Mouse (Mus musculus) CH12.LX (cell line): ENCODE data around the gene Atxn7l1. TPM values are rescaled to one million over a fixed set of nuclear protein-coding genes. Genes with fewer than 3 reads are reported as not detected.

Source experiments
- DNase-seq: peaks from one replicate; pipeline ENCODE4 v3.0.0-alpha.2; 2013; ENCODE audit errors: extremely low read depth
- H3K27ac ChIP-seq: 2 replicates; pipeline ENCODE4 v1.5.1; 2012; ENCODE audit warnings: low read depth, mild to moderate bottlenecking, control low read depth, moderate library complexity; ENCODE audit not compliant: insufficient read depth
- H3K27me3 ChIP-seq: replicated peaks from 2 replicates; pipeline ENCODE3; 2012; ENCODE audit warnings: inconsistent platforms
- H3K36me3 ChIP-seq, 2 experiments: replicated peaks in 1 of 2; 2 replicates each; pipeline versions ENCODE3 to v1.6.1; 2012; ENCODE audit warnings: inconsistent platforms in 1 of 2, low read length in 1 of 2, mild to moderate bottlenecking in 1 of 2, mixed read lengths in 1 of 2, moderate library complexity in 1 of 2; ENCODE audit not compliant: control insufficient read depth in 1 of 2, insufficient read depth in 1 of 2
- H3K4me1 ChIP-seq, 2 experiments: 2 replicates each; pipeline ENCODE4 v1.6.1; 2012; ENCODE audit warnings: inconsistent platforms in 1 of 2, moderate library complexity in 1 of 2; ENCODE audit not compliant: insufficient read depth in 2 of 2, control insufficient read depth in 1 of 2
- H3K4me2 ChIP-seq: 2 replicates; pipeline ENCODE4 v1.6.1; 2012; ENCODE audit warnings: low read depth, mild to moderate bottlenecking, control low read depth; ENCODE audit not compliant: poor library complexity, insufficient read depth, severe bottlenecking
- H3K4me3 ChIP-seq, 3 experiments: fragments of 150-350 bp in 1 of 3; sonication (generic) in 1 of 3; replicated peaks in 1 of 3; 2 replicates each; pipeline versions ENCODE3 to v1.5.1; 2011 to 2012; ENCODE audit warnings: low read depth in 2 of 3, low read length in 2 of 3, mild to moderate bottlenecking in 2 of 3, moderate library complexity in 2 of 3, control low read depth in 1 of 3, improper control_type of control experiment in 1 of 3, inconsistent platforms in 1 of 3, mixed read lengths in 1 of 3; ENCODE audit not compliant: poor library complexity in 1 of 3
- H3K79me2 ChIP-seq: replicated peaks from 2 replicates; pipeline ENCODE4 v1.6.1; 2012; ENCODE audit warnings: mild to moderate bottlenecking, moderate library complexity; ENCODE audit not compliant: control insufficient read depth, poor library complexity, insufficient read depth, severe bottlenecking; ENCODE audit errors: extremely low read depth
- H3K9ac ChIP-seq: 2 replicates; pipeline ENCODE4 v1.6.1; 2012; ENCODE audit warnings: low read depth, mild to moderate bottlenecking, control low read depth, moderate library complexity; ENCODE audit not compliant: insufficient read depth
- H3K9me3 ChIP-seq: replicated peaks from 2 replicates; pipeline ENCODE3; 2012; ENCODE audit warnings: low read length, inconsistent platforms, mixed read lengths
- BHLHE40 ChIP-seq: IDR thresholded peaks from 2 replicates; pipeline ENCODE4 v1.6.1; 2011; ENCODE audit warnings: mild to moderate bottlenecking, low read depth, low read length, improper control_type of control experiment
- CHD1 ChIP-seq: IDR thresholded peaks from 2 replicates; pipeline ENCODE4 v1.6.1; 2012; ENCODE audit warnings: low read depth, low read length, improper control_type of control experiment, inconsistent platforms
- CTCF ChIP-seq, 2 experiments: IDR thresholded peaks in 1 of 2; conservative IDR thresholded peaks in 1 of 2; 2 replicates each; pipeline ENCODE4 v1.5.1; 2011 to 2012; ENCODE audit warnings: low read depth in 2 of 2, low read length in 2 of 2, improper control_type of control experiment in 1 of 2, inconsistent platforms in 1 of 2, mild to moderate bottlenecking in 1 of 2, moderate library complexity in 1 of 2
- EP300 ChIP-seq: IDR thresholded peaks from 2 replicates; pipeline ENCODE4 v1.6.1; 2011; ENCODE audit warnings: low read length, improper control_type of control experiment
- ETS1 ChIP-seq: conservative IDR thresholded peaks from 2 replicates; pipeline ENCODE4 v1.6.1; 2012; ENCODE audit warnings: low read depth, mild to moderate bottlenecking, inconsistent platforms, low read length, improper control_type of control experiment, moderate library complexity
- JUN ChIP-seq: IDR thresholded peaks from 2 replicates; pipeline ENCODE4 v1.6.1; 2011; ENCODE audit warnings: low read depth, mild to moderate bottlenecking, low read length, improper control_type of control experiment, moderate library complexity; ENCODE audit not compliant: insufficient read depth
- KAT2A ChIP-seq: IDR thresholded peaks from 2 replicates; pipeline ENCODE4 v1.6.1; 2012; ENCODE audit warnings: low read length, improper control_type of control experiment, inconsistent platforms; ENCODE audit not compliant: insufficient replicate concordance
- MAFK ChIP-seq: IDR thresholded peaks from 2 replicates; pipeline ENCODE4 v1.6.1; 2011; ENCODE audit warnings: low read length, improper control_type of control experiment; ENCODE audit not compliant: insufficient replicate concordance
- MAX ChIP-seq: IDR thresholded peaks from 2 replicates; pipeline ENCODE4 v1.6.1; 2011; ENCODE audit warnings: low read length, improper control_type of control experiment
- MXI1 ChIP-seq: IDR thresholded peaks from 2 replicates; pipeline ENCODE4 v1.6.1; 2011; ENCODE audit warnings: mild to moderate bottlenecking, low read depth, low read length, improper control_type of control experiment
- MYC ChIP-seq: IDR thresholded peaks from 2 replicates; pipeline ENCODE4 v1.6.1; 2011; ENCODE audit warnings: low read depth, mild to moderate bottlenecking, improper control_type of control experiment, low read length
- NELFE ChIP-seq: IDR thresholded peaks from 2 replicates; pipeline ENCODE4 v1.6.1; 2011; ENCODE audit warnings: low read depth, low read length, improper control_type of control experiment
- NRF1 ChIP-seq: IDR thresholded peaks from 2 replicates; pipeline ENCODE4 v1.6.1; 2014; ENCODE audit warnings: low read depth, mild to moderate bottlenecking, inconsistent platforms, low read length, improper control_type of control experiment, moderate library complexity
- POLR2A ChIP-seq: IDR thresholded peaks from 2 replicates; pipeline ENCODE4 v1.6.1; 2011; ENCODE audit warnings: low read depth, mild to moderate bottlenecking, improper control_type of control experiment, low read length
- POLR2AphosphoS2 ChIP-seq: IDR thresholded peaks from 2 replicates; pipeline ENCODE4 v1.6.1; 2011; ENCODE audit warnings: low read depth, low read length, improper control_type of control experiment
- RCOR1 ChIP-seq: conservative IDR thresholded peaks from 2 replicates; pipeline ENCODE4 v1.6.1; 2012; ENCODE audit warnings: low read depth, mild to moderate bottlenecking, inconsistent platforms, low read length, improper control_type of control experiment
- TBP ChIP-seq: conservative IDR thresholded peaks from 2 replicates; pipeline ENCODE4 v1.6.1; 2011; ENCODE audit warnings: low read depth, low read length, improper control_type of control experiment
- UBTF ChIP-seq: IDR thresholded peaks from 2 replicates; pipeline ENCODE4 v1.6.1; 2012; ENCODE audit warnings: low read depth, mild to moderate bottlenecking, inconsistent platforms, low read length, improper control_type of control experiment, moderate library complexity
- ZKSCAN1 ChIP-seq: IDR thresholded peaks from 2 replicates; pipeline ENCODE4 v1.6.1; 2012; ENCODE audit warnings: low read depth, inconsistent platforms, low read length, improper control_type of control experiment, borderline replicate concordance
- ZNF384 ChIP-seq: IDR thresholded peaks from 2 replicates; pipeline ENCODE4 v1.6.1; 2012; ENCODE audit warnings: low read depth, low read length, improper control_type of control experiment, inconsistent platforms
- dilution Hi-C: fragments of 300-500 bp; cut with MboI; formaldehyde crosslinking; loops from 2 replicates; pipeline ENCODE4 v1.14.3; 2020; ENCODE audit warnings: low sequenced_read_pairs; ENCODE audit not compliant: extremely low pct_unique_long_range_greater_than_20kb, extremely low pct_ligation_motif_present
- in situ Hi-C: fragments of 300-500 bp; cut with MboI; formaldehyde crosslinking; loops from 3 replicates; pipeline ENCODE4 v1.14.3; 2019; ENCODE audit warnings: low sequenced_read_pairs, low pct_ligation_motif_present, low pct_unique_long_range_greater_than_20kb, mixed read lengths
- polyA plus RNA-seq: library from polyadenylated mRNA; unstranded; fragments of >175 nt; gene quantifications from 2 replicates; pipeline ENCODE4 v1.2.1, GENCODE M21; 2012; ENCODE audit warnings: low read depth; ENCODE audit not compliant: insufficient read length
- total RNA-seq, 2 experiments: library from RNA; depleted of rRNA; stranded (reverse); fragments of 300-350 nt in 1 of 2; fragments of >200 nt in 1 of 2; gene quantifications; 2 replicates each; pipeline ENCODE4 v1.2.3; 2012 to 2014

Atxn7l1 gene
- total and polyA plus RNA-seq, 3 experiments = 8.6 to 55.7 (median 9.0) TPM

DNA sequence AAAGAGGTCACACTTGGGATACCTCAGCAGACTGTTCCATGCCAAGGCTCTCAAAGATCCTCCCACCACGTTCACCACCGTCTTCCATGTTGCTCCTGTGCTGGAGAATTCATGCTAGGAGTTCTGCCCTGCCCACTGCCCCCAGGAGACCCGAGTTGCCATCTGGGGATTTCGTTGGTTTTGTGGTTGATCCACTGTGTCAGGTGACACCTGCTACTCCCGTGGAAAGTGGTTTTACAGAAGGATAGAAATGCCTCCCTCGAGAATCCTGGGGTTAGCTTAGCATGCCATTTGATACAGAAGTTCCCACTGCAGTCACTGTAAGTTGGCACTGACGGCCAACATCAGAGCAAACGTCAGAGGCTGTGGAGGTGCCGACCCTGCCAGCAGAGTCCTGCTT is 177.9 kb downstream of the Atxn7l1 start:
- DNase-seq = no peak
- Histone ChIP-seq H3K79me2 (no peaks in the 10 kb centered on the region), H3K27ac (no peak overlapping the region), H3K36me3 (peaks cover 33 to 70% of the 10 kb centered on the region in 2 experiments), H3K9ac (no peak overlapping the region), H3K4me1 (peaks cover 4 to 16% of the 10 kb centered on the region in 2 experiments; a peak in 3 of 4 replicates), H3K4me3 (no peak overlapping the region), H3K9me3 (no peaks in the 10 kb centered on the region), H3K4me2 (no peak overlapping the region), H3K27me3 (no peaks in the 10 kb centered on the region)
- in situ Hi-C loops (loop anchor here (25.0 kb wide), 1 partner anchor 288 kb away; no protein-coding TSS in a partner anchor), dilution Hi-C loops (no loop called here)
- TF ChIP-seq MAFK (0 out of 2 replicates have a peak, but pooled peaks have one; percentile 24), RCOR1 (no peak), EP300 (no peak), NELFE (no peak), MYC (no peak), ETS1 (no peak), BHLHE40 (peak; percentile 82)

GRCm38 (mm10) chr12:33332046-33332445 is 184.6 kb downstream of the Atxn7l1 start:
- no peak overlapping the region for H3K4me2 ChIP-seq
- H3K79me2 ChIP-seq = no peaks in the 10 kb centered on the region
- H3K9me3 ChIP-seq = no peaks in the 10 kb centered on the region
- no peak overlapping the region for H3K27ac ChIP-seq
- H3K36me3 ChIP-seq = peaks cover 45 to 95% of the 10 kb centered on the region in 2 experiments
- H3K27me3 ChIP-seq = no peaks in the 10 kb centered on the region
- no peak for TF ChIP-seq UBTF
- no peak for TF ChIP-seq MYC
- no peak for TF ChIP-seq MAX
- TF ChIP-seq KAT2A = no peak
- TF ChIP-seq POLR2A = no peak
- TF ChIP-seq ZKSCAN1 = no peak
- TF ChIP-seq ZNF384 = no peak
- no peak for TF ChIP-seq JUN
- H3K4me1 ChIP-seq = peaks cover 4 to 5% of the 10 kb centered on the region in 2 experiments; a peak in 2 of 4 replicates
- no peak for DNase-seq
- dilution Hi-C loops = no loop called here
- H3K9ac ChIP-seq = no peak overlapping the region
- no peak overlapping the region for H3K4me3 ChIP-seq
- in situ Hi-C loops = loop anchor here (25.0 kb wide), 1 partner anchor 295 kb away; no protein-coding TSS in a partner anchor

DNA sequence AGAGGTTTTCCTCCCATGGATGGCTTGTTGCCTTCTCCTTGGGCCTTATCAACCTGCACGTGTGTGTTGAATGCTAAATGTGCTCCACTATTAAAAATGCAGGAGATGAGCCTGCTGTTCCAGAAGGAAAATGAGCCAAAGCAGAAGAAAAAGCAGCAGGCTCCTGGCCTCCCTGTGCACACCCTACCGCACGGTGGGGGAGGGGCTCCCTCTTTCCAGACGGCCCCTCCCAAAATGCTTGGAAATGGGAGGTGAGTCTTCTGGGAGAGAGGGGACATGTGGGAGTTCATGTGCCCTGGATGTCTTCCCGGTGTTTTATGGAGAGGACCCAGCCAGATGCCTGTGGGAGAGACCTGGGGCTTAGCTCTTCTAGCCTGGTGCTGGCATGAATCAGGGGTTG is 185.3 kb downstream of the Atxn7l1 start:
- Histone ChIP-seq H3K79me2 (no peaks in the 10 kb centered on the region), H3K27ac (no peak overlapping the region), H3K4me1 (peaks cover 4 to 5% of the 10 kb centered on the region in 2 experiments; a peak in 2 of 4 replicates), H3K9me3 (no peaks in the 10 kb centered on the region), H3K4me3 (no peak overlapping the region), H3K27me3 (no peaks in the 10 kb centered on the region), H3K9ac (no peak overlapping the region), H3K4me2 (no peak overlapping the region), H3K36me3 (peaks cover 41 to 95% of the 10 kb centered on the region in 2 experiments)
- in situ Hi-C loops = loop anchor here (25.0 kb wide), 1 partner anchor 295 kb away; no protein-coding TSS in a partner anchor
- dilution Hi-C loops = no loop called here
- TF ChIP-seq EP300 (no peak), MYC (no peak), CTCF (conservative IDR thresholded peaks at IDR 0.05 in 1 of 2, IDR thresholded peaks at IDR 0.05 in 1 of 2; ENCODE audit: low read depth in 2 of 2, low read length in 2 of 2) (no peak), TBP (no peak), MXI1 (no peak), NELFE (no peak), POLR2A (no peak), POLR2AphosphoS2 (no peak), NRF1 (no peak), CHD1 (no peak), KAT2A (no peak), MAX (no peak), JUN (no peak)
- no peak for DNase-seq
